Mouse (Mus musculus) left cerebral cortex, adult 11 months (tissue): ENCODE measurements around the gene Rimkla.

Experiments used
- DNase-seq: peaks from one replicate; pipeline ENCODE4 v3.0.0; 2022; ENCODE audit warnings: low spot score

Rimkla gene

GRCm38 (mm10) chr4:119417894-119418293 lies 74.5 kb downstream of the Rimkla start:
- no peak for DNase-seq

GRCm38 (mm10) chr4:119417270-119417669 lies 75.2 kb downstream of the Rimkla start:
- no peak for DNase-seq
